8 mouse cellular contexts compared by ENCODE assay signal in genomic region chr3:131208265-131208891, GRCm38 (mm10).
DNase-seq lines count a peak whose midpoint lies in the region; ATAC-seq lines count a peak whose summit lies in the region.

No protein-coding gene starts in this region.

- H3K4me2 ChIP-seq in hindbrain, embryonic 14.5 days (replicated peaks): no peak overlapping the region
- no peak overlapping the region for H3K4me2 ChIP-seq in liver, embryonic 11.5 days

- no peak overlapping the region for H3K9ac ChIP-seq in hindbrain, embryonic 14.5 days
- H3K9ac ChIP-seq in liver, embryonic 11.5 days (ENCODE audit: low read depth, low read length): no peak overlapping the region

- no peak for ATAC-seq in hindbrain, embryonic 14.5 days (ENCODE audit: low FRiP score)
- peak; percentile 97 for ATAC-seq in CD4-positive, CD25-positive, alpha-beta regulatory T cell, adult 4 months
- ATAC-seq in liver, embryonic 11.5 days (replicated peaks; ENCODE audit: low FRiP score): peak; percentile 61

- H3K4me1 ChIP-seq in hindbrain, embryonic 10.5 days (replicated peaks): peaks cover 15% of the 10 kb centered on the region
- no peaks in the 10 kb centered on the region for H3K4me1 ChIP-seq in hindbrain, embryonic 14.5 days (replicated peaks; ENCODE audit: control insufficient read depth, insufficient read depth, low read length)
- H3K4me1 ChIP-seq in liver, embryonic 11.5 days (replicated peaks; ENCODE audit: control insufficient read depth, insufficient read depth, low read length): no peaks in the 10 kb centered on the region

- no peaks in the 10 kb centered on the region for H3K27me3 ChIP-seq in hindbrain, embryonic 10.5 days (ENCODE audit: insufficient read depth, poor library complexity, severe bottlenecking)
- no peaks in the 10 kb centered on the region for H3K27me3 ChIP-seq in hindbrain, embryonic 14.5 days (ENCODE audit: control insufficient read depth, insufficient read depth, low read length)
- H3K27me3 ChIP-seq in liver, embryonic 11.5 days (replicated peaks; ENCODE audit: control insufficient read depth, insufficient read depth, low read length): no peaks in the 10 kb centered on the region

- H3K27ac ChIP-seq in hindbrain, embryonic 10.5 days: peak overlapping the region; percentile 62; the same call in 1 of the 2 replicates
- no peak overlapping the region for H3K27ac ChIP-seq in hindbrain, embryonic 14.5 days
- no peak overlapping the region for H3K27ac ChIP-seq in liver, embryonic 11.5 days (ENCODE audit: low read depth, low read length)

- no peak overlapping the region for H3K4me3 ChIP-seq in hindbrain, embryonic 10.5 days
- no peak overlapping the region for H3K4me3 ChIP-seq in hindbrain, embryonic 14.5 days (replicated peaks; ENCODE audit: low read length)
- H3K4me3 ChIP-seq in liver, embryonic 11.5 days (ENCODE audit: low read depth, low read length): no peak overlapping the region

- no peaks in the 10 kb centered on the region for H3K9me3 ChIP-seq in hindbrain, embryonic 10.5 days
- no peaks in the 10 kb centered on the region for H3K9me3 ChIP-seq in hindbrain, embryonic 14.5 days (ENCODE audit: control insufficient read depth, low read length)
- H3K9me3 ChIP-seq in liver, embryonic 11.5 days (ENCODE audit: control insufficient read depth, low read length): no peaks in the 10 kb centered on the region

- 65% methylated on average over 13 of the region's 13 CpGs for WGBS in hindbrain, embryonic 10.5 days
- WGBS in hindbrain, embryonic 14.5 days: 59% methylated on average over 13 of the region's 13 CpGs
- WGBS in liver, embryonic 11.5 days: 37% methylated on average over 13 of the region's 13 CpGs

- peaks cover 23% of the 10 kb centered on the region; the same call in 1 of the 2 replicates for H3K36me3 ChIP-seq in hindbrain, embryonic 10.5 days
- no peaks in the 10 kb centered on the region for H3K36me3 ChIP-seq in hindbrain, embryonic 14.5 days (replicated peaks; ENCODE audit: control insufficient read depth, insufficient read depth)
- no peaks in the 10 kb centered on the region for H3K36me3 ChIP-seq in liver, embryonic 11.5 days (ENCODE audit: control insufficient read depth, insufficient read depth, low read length)

- DNase-seq in hindbrain, embryonic 10.5 days (ENCODE audit: low spot score): no peak
- no peak for DNase-seq in hindbrain, embryonic 14.5 days (ENCODE audit: low spot score)
- no peak for DNase-seq in liver, embryonic 11.5 days (ENCODE audit: low spot score)
- peak; percentile 43 to 49 for DNase-seq in spleen, adult 18-20 months
- DNase-seq in urinary bladder, postnatal 25 days (ENCODE audit: low spot score): no peak
- DNase-seq in kidney, postnatal 25 days: no peak
- no peak for DNase-seq in ovary, postnatal 14 days (ENCODE audit: low spot score)

Comparison
In these comparisons a context has a peak if more than half of its experiments do, and no peak if none do; other contexts are left out.
1. DNase-seq: peak in spleen, adult 18-20 months (2 of 2); none in hindbrain, embryonic 10.5 days (single experiment), hindbrain, embryonic 14.5 days (single experiment), liver, embryonic 11.5 days (single experiment), urinary bladder, postnatal 25 days (single experiment), kidney, postnatal 25 days (0 of 2) and ovary, postnatal 14 days (single experiment).